Mouse (Mus musculus): ENCODE data around the gene Epb41l1.

DNA sequence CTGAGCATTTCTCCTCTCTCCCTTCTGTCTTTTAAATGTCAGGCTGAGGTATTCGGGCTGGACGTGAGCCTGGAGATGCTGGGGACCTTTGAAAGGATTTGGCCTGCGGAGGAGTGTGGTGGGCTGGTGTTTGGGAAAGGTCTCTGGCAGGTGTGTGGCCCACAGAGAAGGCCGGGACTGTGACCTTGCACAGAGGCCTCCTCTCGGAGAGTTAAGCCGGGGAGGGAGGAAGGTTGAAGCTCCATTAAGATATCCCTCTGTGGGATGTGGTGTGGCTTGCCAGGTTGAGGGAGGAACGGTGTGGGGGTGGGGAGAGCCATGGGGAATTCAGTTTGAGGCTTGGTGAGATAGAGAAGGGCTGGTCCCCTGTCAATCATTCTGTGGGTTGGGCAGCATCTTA, 59.1 kb downstream of the Epb41l1 start:
- TF ChIP-seq CTCF (conservative IDR thresholded peaks at IDR 0.05; ENCODE audit: low read length) (no peak), NANOG (IDR thresholded peaks at IDR 0.05; ENCODE audit: borderline replicate concordance, low read length) (no peak)

Data from E14TG2a.4 (cell line).